Mouse (Mus musculus) ES-E14 (cell line): ENCODE results near the gene Cdh13. TPM values are rescaled to one million over a fixed set of nuclear protein-coding genes. Genes with fewer than 3 reads are reported as not detected.

Experiments used
- DNase-seq: peaks from one replicate; pipeline ENCODE4 v3.0.0-alpha.2; 2013; ENCODE audit warnings: low read depth, low spot score
- H3K27ac ChIP-seq: 2 replicates; pipeline ENCODE4 v1.5.1; 2012; ENCODE audit warnings: low read depth, mild to moderate bottlenecking, low read length, moderate library complexity, mixed read lengths; ENCODE audit not compliant: poor library complexity, insufficient read depth, severe bottlenecking
- H3K36me3 ChIP-seq: 2 replicates; pipeline ENCODE4 v1.6.1; 2012; ENCODE audit warnings: mild to moderate bottlenecking, low read length, moderate library complexity, mixed read lengths; ENCODE audit not compliant: control insufficient read depth, poor library complexity, insufficient read depth, severe bottlenecking
- H3K4me1 ChIP-seq, 2 experiments: fragments of 150-350 bp in 1 of 2; sonication (generic) in 1 of 2; 2 replicates each; pipeline ENCODE4 v1.6.1; 2012; ENCODE audit warnings: low read length in 2 of 2, mild to moderate bottlenecking in 1 of 2, mixed read lengths in 1 of 2; ENCODE audit not compliant: control insufficient read depth in 2 of 2, insufficient read depth in 2 of 2, poor library complexity in 1 of 2
- H3K4me3 ChIP-seq, 2 experiments: fragments of 150-350 bp in 1 of 2; sonication (generic) in 1 of 2; 2 replicates each; pipeline ENCODE4 v1.5.1; 2012; ENCODE audit warnings: low read length in 2 of 2, low read depth in 1 of 2, mild to moderate bottlenecking in 1 of 2, mixed read lengths in 1 of 2; ENCODE audit not compliant: insufficient read depth in 1 of 2, poor library complexity in 1 of 2, severe bottlenecking in 1 of 2
- H3K9ac ChIP-seq: 2 replicates; pipeline ENCODE4 v1.6.1; 2012; ENCODE audit warnings: low read depth, mild to moderate bottlenecking, low read length, mixed read lengths; ENCODE audit not compliant: poor library complexity, insufficient read depth, severe bottlenecking
- H3K9me3 ChIP-seq: fragments of 150-350 bp; sonication (generic); 2 replicates; pipeline ENCODE4 v1.6.1; 2012; ENCODE audit warnings: low read depth, mild to moderate bottlenecking, low read length; ENCODE audit not compliant: control insufficient read depth, insufficient read depth
- CHD2 ChIP-seq: IDR thresholded peaks from 2 replicates; pipeline ENCODE4 v1.6.1; 2014; ENCODE audit warnings: mild to moderate bottlenecking, low read depth, low read length, inconsistent platforms
- HCFC1 ChIP-seq: IDR thresholded peaks from 2 replicates; pipeline ENCODE4 v1.6.1; 2012; ENCODE audit warnings: low read length, inconsistent platforms, borderline replicate concordance; ENCODE audit not compliant: insufficient read depth
- MAFK ChIP-seq: IDR thresholded peaks from 2 replicates; pipeline ENCODE4 v1.6.1; 2014; ENCODE audit warnings: mild to moderate bottlenecking, low read depth, low read length, inconsistent platforms; ENCODE audit not compliant: insufficient read depth
- ZC3H11A ChIP-seq: IDR thresholded peaks from 2 replicates; pipeline ENCODE4 v1.6.1; 2012; ENCODE audit warnings: low read depth, mild to moderate bottlenecking, inconsistent platforms, low read length, borderline replicate concordance
- ZNF384 ChIP-seq: IDR thresholded peaks from 2 replicates; pipeline ENCODE4 v1.6.1; 2012; ENCODE audit warnings: low read depth, low read length, inconsistent platforms
- in situ Hi-C, 2 experiments: fragments of 600-800 bp; cut with MboI; formaldehyde crosslinking; loops; one replicate each; pipeline ENCODE4 v1.15.1; 2025; ENCODE audit warnings: low sequenced_read_pairs in 2 of 2, inconsistent platforms in 1 of 2; ENCODE audit not compliant: unreplicated experiment in 2 of 2
- total RNA-seq: library from RNA; depleted of rRNA; stranded (reverse); fragments of 300-350 nt; gene quantifications from 2 replicates; pipeline ENCODE4 v1.2.3, GENCODE M21; 2012

Cdh13 gene
- total RNA-seq, 1 experiment, result 1.3 TPM

- in situ Hi-C loops, result no loop called here
- no peak overlapping the region for H3K27ac ChIP-seq
- no peak overlapping the region for H3K4me3 ChIP-seq
- TF ChIP-seq ZC3H11A, result no peak
- no peak for TF ChIP-seq ZNF384
- TF ChIP-seq HCFC1, result no peak
- TF ChIP-seq MAFK, result no peak
- no peak for TF ChIP-seq CHD2
- H3K4me1 ChIP-seq, result no peaks in the 10 kb centered on the region
- H3K9me3 ChIP-seq, result no peaks in the 10 kb centered on the region
- no peak overlapping the region for H3K9ac ChIP-seq
- no peak for DNase-seq
- H3K36me3 ChIP-seq, result no peaks in the 10 kb centered on the region; the same call in 1 of the 2 replicates
Observed at GRCm38 (mm10) chr8:118309106-118309505, 25.6 kb downstream of the Cdh13 start.

- H3K9ac ChIP-seq, result no peak overlapping the region
- no peak for DNase-seq
- no peaks in the 10 kb centered on the region for H3K4me1 ChIP-seq
- no peak overlapping the region for H3K27ac ChIP-seq
- TF ChIP-seq MAFK (no peak), HCFC1 (no peak), ZC3H11A (no peak), ZNF384 (no peak), CHD2 (no peak)
- no peak overlapping the region for H3K4me3 ChIP-seq
- no peaks in the 10 kb centered on the region for H3K9me3 ChIP-seq
- in situ Hi-C loops, result no loop called here
- H3K36me3 ChIP-seq, result no peaks in the 10 kb centered on the region; the same call in 1 of the 2 replicates
Observed at GRCm38 (mm10) chr8:118313426-118314187, 30.1 kb downstream of the Cdh13 start.

DNA sequence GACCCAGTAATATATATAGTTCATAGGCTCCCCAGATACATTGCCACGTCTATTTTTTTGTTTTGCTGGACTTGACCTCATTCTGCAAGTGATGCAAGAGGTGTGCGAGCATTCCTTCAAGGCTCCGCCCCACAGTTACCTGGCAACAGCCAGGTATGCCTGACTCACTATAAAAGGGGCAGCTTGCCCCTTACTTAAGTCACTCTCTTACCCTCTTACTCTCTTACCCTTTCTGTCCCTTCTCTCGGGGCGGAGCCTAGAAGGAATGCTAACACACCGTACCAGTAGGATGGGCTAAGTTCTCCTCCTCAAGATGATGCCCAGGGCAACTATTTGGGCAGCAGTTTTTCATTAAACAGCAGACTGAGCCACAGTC is 30.6 kb downstream of the Cdh13 start:
- H3K4me1 ChIP-seq, result no peaks in the 10 kb centered on the region
- H3K4me3 ChIP-seq, result no peak overlapping the region
- in situ Hi-C loops, result no loop called here
- DNase-seq, result no peak
- no peak for TF ChIP-seq MAFK
- TF ChIP-seq ZC3H11A, result no peak
- TF ChIP-seq CHD2, result no peak
- no peak for TF ChIP-seq HCFC1
- no peaks in the 10 kb centered on the region for H3K9me3 ChIP-seq
- no peak overlapping the region for H3K9ac ChIP-seq
- no peaks in the 10 kb centered on the region; the same call in 1 of the 2 replicates for H3K36me3 ChIP-seq
- H3K27ac ChIP-seq, result no peak overlapping the region

GRCm38 (mm10) chr8:118314932-118315331 is 31.4 kb downstream of the Cdh13 start:
- H3K4me1 ChIP-seq, result no peaks in the 10 kb centered on the region
- TF ChIP-seq ZC3H11A (no peak), ZNF384 (no peak), HCFC1 (no peak), MAFK (no peak), CHD2 (no peak)
- no peaks in the 10 kb centered on the region; the same call in 1 of the 2 replicates for H3K36me3 ChIP-seq
- no peaks in the 10 kb centered on the region for H3K9me3 ChIP-seq
- in situ Hi-C loops, result no loop called here
- H3K4me3 ChIP-seq, result no peak overlapping the region
- DNase-seq, result no peak
- no peak overlapping the region for H3K27ac ChIP-seq
- no peak overlapping the region for H3K9ac ChIP-seq

GRCm38 (mm10) chr8:118316440-118316839 is 32.9 kb downstream of the Cdh13 start:
- Histone ChIP-seq H3K9me3 (no peaks in the 10 kb centered on the region), H3K36me3 (no peaks in the 10 kb centered on the region; the same call in 1 of the 2 replicates), H3K4me3 (no peak overlapping the region), H3K27ac (no peak overlapping the region), H3K9ac (no peak overlapping the region), H3K4me1 (no peaks in the 10 kb centered on the region)
- TF ChIP-seq ZC3H11A, result no peak
- no peak for TF ChIP-seq ZNF384
- no peak for TF ChIP-seq HCFC1
- no peak for TF ChIP-seq MAFK
- no peak for TF ChIP-seq CHD2
- no peak for DNase-seq
- in situ Hi-C loops, result no loop called here
